In the genomic region with DNA sequence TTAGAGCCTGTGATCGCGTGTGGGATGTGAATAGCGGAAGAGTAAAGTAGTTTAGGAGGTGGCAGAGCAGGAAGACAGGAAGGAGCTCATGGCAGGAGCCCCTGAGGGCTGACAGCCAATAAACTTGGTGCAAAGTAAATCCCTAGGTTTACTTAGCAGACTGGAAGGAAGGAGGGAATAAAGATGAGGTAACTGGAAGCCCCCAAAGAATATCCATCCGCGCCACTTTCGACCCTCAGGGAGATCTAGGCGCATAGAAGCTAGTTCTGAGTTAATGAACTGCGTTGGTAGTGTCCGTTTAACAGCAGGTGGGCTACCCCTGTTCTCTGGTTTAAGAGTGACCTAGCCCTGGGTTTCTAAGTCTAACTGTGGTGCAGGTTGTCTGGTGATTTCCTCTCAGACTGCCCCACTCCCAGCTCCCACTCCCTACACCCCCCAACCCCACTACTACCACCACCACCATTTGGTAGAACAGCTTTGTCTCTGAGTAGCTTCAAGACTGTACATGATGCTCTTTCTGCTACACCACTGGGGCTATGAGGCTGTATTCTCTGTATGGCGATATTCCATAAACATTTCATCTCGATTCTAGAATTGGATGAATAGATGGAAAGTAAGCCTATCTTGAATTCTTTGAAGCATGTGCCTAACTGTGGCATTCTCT, we compare ENCODE assay signal across 8 mouse cellular contexts. TPM values are rescaled to one million over a fixed set of nuclear protein-coding genes. Genes with fewer than 3 reads are reported as not detected.
A peak's percentile ranks its signal among the peaks of the same experiment; 100 is the strongest.
DNase-seq lines count a peak whose midpoint lies in the region; ATAC-seq and TF ChIP-seq lines count a peak whose summit lies in the region.

No protein-coding gene starts in this region.

- no peak overlapping the region for H3K9ac ChIP-seq in hindbrain, embryonic 13.5 days

- no peaks in the 10 kb centered on the region for H3K27me3 ChIP-seq in erythroblast, embryonic 14.5 days (ENCODE audit: control insufficient read depth)
- H3K27me3 ChIP-seq in hindbrain, embryonic 13.5 days = no peaks in the 10 kb centered on the region
- H3K27me3 ChIP-seq in midbrain, embryonic 10.5 days (ENCODE audit: low read depth, poor library complexity, severe bottlenecking) = no peaks in the 10 kb centered on the region

- no peak for ATAC-seq in erythroblast, adult 5-6 weeks (replicated peaks; ENCODE audit: low FRiP score, poor library complexity, severe bottlenecking)
- peak; percentile 48 for ATAC-seq in hindbrain, embryonic 13.5 days (ENCODE audit: low FRiP score)

- peak overlapping the region; percentile 55 for H3K4me3 ChIP-seq in erythroblast, embryonic 14.5 days (replicated peaks)
- H3K4me3 ChIP-seq in hindbrain, embryonic 13.5 days = peak overlapping the region; percentile 29
- peak overlapping the region; percentile 40 for H3K4me3 ChIP-seq in midbrain, embryonic 10.5 days
- no peak overlapping the region for H3K4me3 ChIP-seq in lung, adult 2 months (replicated peaks; ENCODE audit: extremely low read depth, low read depth, low read length)

- no peak for TF ChIP-seq CTCF in lung, adult 2 months (IDR thresholded peaks at IDR 0.05; ENCODE audit: insufficient read depth, low read length)

- 25% methylated on average over 11 of the region's 11 CpGs for WGBS in hindbrain, embryonic 13.5 days
- WGBS in midbrain, embryonic 10.5 days = 28% methylated on average over 11 of the region's 11 CpGs
- WGBS in lung, adult 2 months = 41% methylated on average over 11 of the region's 11 CpGs

- peak overlapping the region; percentile 4; the same call in 1 of the 2 replicates for H3K27ac ChIP-seq in hindbrain, embryonic 13.5 days
- peak overlapping the region; percentile 2; the same call in 1 of the 2 replicates for H3K27ac ChIP-seq in midbrain, embryonic 10.5 days (replicated peaks)

- peak overlapping the region; percentile 52 for H3K4me2 ChIP-seq in hindbrain, embryonic 13.5 days

- TF ChIP-seq POLR2A in lung, adult 2 months (IDR thresholded peaks at IDR 0.05; ENCODE audit: borderline replicate concordance, extremely low read depth, low read depth, low read length) = no peak

- no peaks in the 10 kb centered on the region for H3K36me3 ChIP-seq in erythroblast, embryonic 14.5 days (ENCODE audit: control insufficient read depth)
- no peaks in the 10 kb centered on the region for H3K36me3 ChIP-seq in hindbrain, embryonic 13.5 days
- no peaks in the 10 kb centered on the region for H3K36me3 ChIP-seq in midbrain, embryonic 10.5 days

- H3K4me1 ChIP-seq in erythroblast, embryonic 14.5 days (ENCODE audit: control insufficient read depth) = peaks cover 11% of the 10 kb centered on the region
- peaks cover 23% of the 10 kb centered on the region for H3K4me1 ChIP-seq in hindbrain, embryonic 13.5 days (replicated peaks)
- H3K4me1 ChIP-seq in midbrain, embryonic 10.5 days = peaks cover 22% of the 10 kb centered on the region
- peaks cover 3% of the 10 kb centered on the region for H3K4me1 ChIP-seq in lung, adult 2 months (ENCODE audit: control insufficient read depth, insufficient read depth, low read length)

- H3K9me3 ChIP-seq in erythroblast, embryonic 14.5 days (ENCODE audit: control insufficient read depth, low read length) = no peaks in the 10 kb centered on the region
- H3K9me3 ChIP-seq in hindbrain, embryonic 13.5 days = no peaks in the 10 kb centered on the region
- H3K9me3 ChIP-seq in midbrain, embryonic 10.5 days (replicated peaks) = no peaks in the 10 kb centered on the region

- DNase-seq in embryo, embryonic 10 days (ENCODE audit: low spot score) = peak; percentile 9
- DNase-seq in midbrain, embryonic 10.5 days (ENCODE audit: low spot score) = peak; percentile 19
- DNase-seq in ovary, postnatal 14 days (ENCODE audit: low spot score) = no peak
- DNase-seq in lung, adult 2 months = no peak
- no peak for DNase-seq in urinary bladder, postnatal 25 days (ENCODE audit: low spot score)

RNA-seq across cellular contexts. Expression of gene Itga8, which starts 26.1 kb away (rescaled TPM):
- not detected in 2 replicates for polyA plus RNA-seq in erythroblast, embryonic 14.5 days (2012)
- not detected in 2 replicates for total RNA-seq in erythroblast, adult 5-6 weeks (2015; ENCODE audit: low replicate concordance)
- 0.14 and 1.4 TPM in 2 replicates for total RNA-seq in erythroblast, adult 5-6 weeks (2017; ENCODE audit: low replicate concordance)
- polyA plus RNA-seq in hindbrain, embryonic 13.5 days (2015; fragmentation: Nextera tagmentation; extraction: Ambion mirVana) = 2.3 and 2.4 TPM in 2 replicates
- polyA plus RNA-seq in midbrain, embryonic 10.5 days (2016; fragmentation: Nextera tagmentation; extraction: Ambion mirVana) = 3.9 and 5.3 TPM in 2 replicates
- polyA plus RNA-seq in lung, adult 2 months (2012; rRNA removed) = 57.7 and 65.9 TPM in 2 replicates

Comparison
In these comparisons a context has a peak if more than half of its experiments do, and no peak if none do; other contexts are left out.
1. DNase-seq: peak in embryo, embryonic 10 days (single experiment) and midbrain, embryonic 10.5 days (single experiment); none in ovary, postnatal 14 days (single experiment), lung, adult 2 months (single experiment) and urinary bladder, postnatal 25 days (single experiment).